Mouse (Mus musculus) yolk sac, embryonic 10.5 days (tissue): ENCODE measurements around the gene Acot8.
"Not testable (repeated sequence)": the region's sequence is repeated elsewhere in the genome, so short reads cannot be mapped to it uniquely, and the experiment has no call there.

Experiments
- DNase-seq: peaks from one replicate; pipeline ENCODE4 v3.0.0-alpha.2; 2017; ENCODE audit warnings: low spot score

Gene Acot8

GRCm38 (mm10) chr2:164813557-164813956, 8.9 kb upstream of the Acot8 start:
- no peak for DNase-seq

- peak; percentile 51 for DNase-seq
Measured at GRCm38 (mm10) chr2:164806614-164807013, 1.9 kb upstream of the Acot8 start.

DNA sequence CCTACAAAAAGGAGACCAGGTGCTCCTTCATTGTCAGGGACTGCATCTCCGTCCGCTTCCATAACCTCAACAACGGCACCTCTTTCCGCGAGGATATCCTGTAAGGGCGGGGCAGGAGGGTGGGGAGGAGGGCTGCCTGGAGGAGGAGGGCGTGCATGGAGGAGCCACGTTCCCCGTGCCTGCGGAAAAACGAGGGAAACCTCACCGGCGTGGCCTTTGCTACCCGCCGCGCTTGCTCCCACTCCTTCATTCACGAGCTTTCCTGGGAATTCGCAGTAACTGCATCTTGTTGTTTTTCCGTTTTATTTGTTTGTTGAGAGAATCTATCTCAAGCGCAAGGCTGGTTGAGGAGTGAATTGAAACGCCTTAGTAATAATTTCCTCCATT, 643 bp upstream of the Acot8 start:
- no peak for DNase-seq

GRCm38 (mm10) chr2:164803921-164804313, 765 bp downstream of the Acot8 start:
- no peak for DNase-seq

DNA sequence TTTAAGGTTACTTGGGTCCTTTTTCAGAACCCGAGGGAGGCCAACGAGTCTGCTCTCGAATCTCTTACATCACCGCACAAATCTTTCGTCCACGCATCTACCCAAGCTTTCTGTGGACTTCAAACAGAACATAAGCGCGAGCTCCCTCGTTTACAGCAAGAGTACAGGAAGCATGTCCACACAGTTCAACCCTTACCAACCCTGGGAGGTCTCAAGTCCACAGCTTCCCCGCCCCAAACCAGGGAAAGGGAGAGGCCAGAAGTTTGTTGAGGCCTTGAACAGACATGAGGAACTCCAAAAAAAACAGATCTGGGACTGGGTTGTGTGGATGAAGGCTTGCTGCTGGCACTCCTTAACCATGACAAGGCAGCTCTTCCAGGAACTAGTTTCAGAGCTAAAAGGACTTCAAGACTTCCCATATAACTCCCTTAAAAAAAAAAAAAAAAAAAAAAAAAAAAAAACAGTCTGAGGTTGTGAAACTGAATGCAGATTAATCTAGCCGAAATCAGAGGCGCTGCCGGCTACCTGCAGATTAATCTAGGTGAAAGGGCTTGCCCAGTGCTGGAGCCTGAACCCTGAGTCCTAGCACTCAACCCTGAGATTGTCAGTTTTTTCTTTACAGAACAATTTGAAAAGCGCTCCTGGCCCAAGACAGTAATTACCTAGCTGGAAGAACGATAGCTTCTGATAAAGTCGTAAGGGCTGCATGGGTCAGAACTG, 1.3 kb downstream of the Acot8 start:
- no peak for DNase-seq

DNA sequence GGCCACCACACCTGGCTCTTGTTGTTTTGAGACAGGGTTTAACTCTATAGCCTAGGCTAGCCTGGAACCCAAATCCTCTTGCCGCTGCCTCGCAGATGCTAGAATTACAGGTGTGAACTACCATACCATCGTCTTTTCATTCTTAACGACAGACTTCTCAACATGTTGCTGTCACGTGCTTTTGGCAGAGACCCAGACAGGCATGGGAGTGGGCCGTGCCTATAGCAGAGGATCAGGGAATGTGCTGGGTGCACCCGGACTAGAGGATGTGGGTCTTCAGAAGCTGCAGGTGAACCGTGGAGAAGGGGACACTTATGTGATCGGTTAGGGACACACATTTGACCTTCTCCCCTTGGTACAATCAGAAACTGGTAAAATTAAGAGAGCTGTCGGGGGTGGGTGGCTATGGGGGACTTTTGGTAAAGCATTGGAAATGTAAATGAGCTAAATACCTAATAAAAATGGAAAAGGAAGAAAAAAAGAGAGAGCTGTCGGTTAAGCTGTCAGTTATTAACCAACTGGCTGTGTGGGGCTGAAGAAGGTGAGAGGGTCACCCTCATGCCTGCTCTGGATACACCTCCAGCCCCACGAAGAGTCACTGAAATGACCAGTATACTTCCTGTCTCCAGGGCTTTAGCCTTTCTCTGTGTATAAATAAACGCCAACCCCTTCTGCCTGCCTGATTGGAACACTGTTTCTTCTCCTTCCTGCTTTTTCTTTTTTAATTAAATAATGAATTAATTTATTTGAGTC, 4.3 kb downstream of the Acot8 start:
- no peak for DNase-seq

GRCm38 (mm10) chr2:164798554-164798953, 6.1 kb downstream of the Acot8 start:
- DNase-seq, result not testable (repeated sequence)

- no peak for DNase-seq
Measured at GRCm38 (mm10) chr2:164795868-164796267, 8.8 kb downstream of the Acot8 start.

DNA sequence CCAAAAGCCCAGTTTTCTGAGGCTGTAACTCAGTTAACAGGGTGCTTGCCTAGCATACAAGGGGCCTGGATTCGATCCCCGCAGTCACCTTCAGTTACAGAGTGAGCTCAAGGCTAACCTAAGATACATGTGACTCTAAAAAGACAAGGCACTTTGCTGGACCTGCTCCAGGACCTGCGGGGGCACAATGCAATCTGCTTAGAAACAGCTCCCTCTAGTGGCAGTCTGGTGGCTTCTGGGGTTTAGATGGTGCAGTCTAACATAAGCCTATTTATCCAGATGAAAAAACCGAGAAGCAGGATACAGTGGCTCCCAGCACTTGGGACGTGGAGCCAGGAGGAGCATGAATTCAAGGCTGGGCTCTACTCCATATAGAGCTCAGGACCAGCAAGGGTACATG, 10.4 kb downstream of the Acot8 start:
- no peak for DNase-seq

DNA sequence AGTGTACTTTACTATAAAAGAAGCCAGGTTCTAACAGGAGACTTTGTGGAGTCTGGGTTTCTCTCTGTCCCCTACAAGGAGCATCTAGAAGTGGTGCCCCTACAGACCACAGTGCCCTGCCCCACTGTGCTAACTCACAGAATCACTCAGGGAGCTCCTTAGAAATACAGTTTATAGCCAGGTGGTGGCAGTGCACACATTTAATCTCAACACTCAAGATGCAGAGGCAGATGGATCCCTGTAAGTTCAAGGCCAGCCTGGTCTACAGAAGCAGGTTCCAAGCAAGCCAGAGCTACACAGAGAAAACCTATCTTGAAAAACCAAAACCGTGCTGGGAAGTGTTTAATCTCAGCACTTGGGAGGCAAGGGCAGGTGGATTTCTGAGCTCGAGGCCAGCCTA, 10.9 kb downstream of the Acot8 start:
- no peak for DNase-seq

GRCm38 (mm10) chr2:164793236-164793635, 11.4 kb downstream of the Acot8 start:
- DNase-seq, result no peak

GRCm38 (mm10) chr2:164792400-164793190, 12.1 kb downstream of the Acot8 start:
- DNase-seq, result no peak

GRCm38 (mm10) chr2:164791841-164792261, 12.8 kb downstream of the Acot8 start:
- no peak for DNase-seq

GRCm38 (mm10) chr2:164790451-164790850, 14.2 kb downstream of the Acot8 start:
- no peak for DNase-seq

GRCm38 (mm10) chr2:164788411-164788810, 16.3 kb downstream of the Acot8 start:
- DNase-seq, result no peak

DNA sequence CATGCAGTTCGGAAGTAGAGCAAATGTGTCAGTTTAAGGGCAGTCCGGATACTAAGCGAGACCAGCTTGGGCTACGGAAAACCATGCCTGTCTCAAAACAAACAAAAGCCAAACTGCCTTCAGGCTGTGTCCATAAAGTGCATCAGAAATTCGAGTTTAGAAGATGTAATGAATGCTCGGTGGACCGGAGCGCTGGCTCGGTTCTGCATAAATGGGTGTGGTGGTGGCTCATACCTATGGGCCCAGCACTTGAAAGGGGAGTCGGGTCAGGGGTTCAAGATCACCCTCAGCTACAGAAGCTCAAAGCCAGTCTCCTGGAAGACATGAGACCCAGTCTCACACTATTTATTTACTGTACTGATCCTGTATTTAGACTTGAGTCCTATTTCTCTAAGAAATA, 16.9 kb downstream of the Acot8 start:
- DNase-seq, result no peak

DNA sequence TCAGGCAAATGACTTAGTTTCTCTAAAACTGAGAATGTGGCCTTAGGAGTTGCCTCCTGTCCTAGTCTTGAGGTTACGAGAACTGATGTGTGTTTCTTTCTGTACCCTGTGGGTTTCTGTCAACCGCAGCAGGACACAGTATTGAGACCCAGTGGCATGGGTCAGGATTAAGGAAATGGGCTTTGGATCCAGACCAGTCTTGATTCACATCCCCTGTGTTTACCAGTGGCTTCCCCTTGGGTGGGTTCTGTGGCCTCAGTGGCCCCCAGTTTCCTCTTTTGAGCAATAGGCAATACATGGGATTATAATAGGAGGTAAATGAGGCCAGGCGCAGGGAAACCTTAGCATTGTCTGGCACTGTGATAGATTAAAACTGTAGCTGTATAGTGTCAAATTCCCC, 17.6 kb downstream of the Acot8 start:
- DNase-seq, result no peak

- peak; percentile 52 for DNase-seq
Measured at GRCm38 (mm10) chr2:164786388-164786885, 18.2 kb downstream of the Acot8 start.

DNA sequence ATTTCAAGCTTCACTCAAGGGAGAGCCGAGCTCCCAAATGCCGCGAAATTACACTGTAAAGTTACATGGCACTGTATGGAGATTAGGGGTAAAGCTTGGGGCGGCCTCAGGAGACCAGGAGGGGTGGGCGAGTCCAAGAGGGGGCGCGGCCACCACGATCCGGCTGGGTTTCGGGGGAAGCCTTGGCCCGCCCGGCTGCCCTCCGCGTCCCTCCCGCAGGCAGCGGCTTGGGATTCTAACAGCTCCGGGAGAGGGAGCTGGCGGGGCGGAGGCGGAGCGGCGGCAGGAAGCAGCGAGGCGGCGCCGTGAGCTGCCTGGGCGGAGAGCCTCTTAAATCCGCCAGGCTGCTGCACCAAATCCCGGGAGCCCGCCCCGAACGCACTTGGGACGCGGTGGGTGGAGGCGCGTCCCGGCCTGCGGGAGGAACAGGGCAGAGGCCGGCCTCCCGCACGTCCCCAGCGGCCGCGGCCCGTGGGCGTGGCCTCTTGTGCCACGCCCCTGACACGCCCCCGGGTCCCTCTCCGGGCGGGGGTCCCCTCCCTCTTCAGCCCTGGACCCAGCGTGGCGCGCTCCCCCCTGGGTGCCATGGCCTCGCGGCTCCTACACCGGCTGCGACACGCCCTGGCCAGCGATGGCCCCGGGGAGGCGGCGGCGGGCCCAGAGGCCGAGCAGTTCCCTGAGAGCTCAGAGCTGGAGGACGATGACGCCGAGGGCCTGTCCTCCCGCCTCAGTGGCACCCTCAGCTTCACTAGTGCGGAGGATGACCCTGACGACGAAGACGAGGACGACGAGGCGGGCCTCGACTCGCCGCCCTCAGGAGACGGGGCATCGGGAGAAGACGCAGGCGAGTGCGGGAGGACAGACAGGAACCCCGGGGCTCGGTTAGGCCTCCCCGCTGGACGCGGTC, 18.9 kb downstream of the Acot8 start, which contains the start of gene Snx21:
Gene Snx21, plus strand, starts transcription at position 343 of the 907 bp plus-strand sequence.
- peak; percentile 94 for DNase-seq

DNA sequence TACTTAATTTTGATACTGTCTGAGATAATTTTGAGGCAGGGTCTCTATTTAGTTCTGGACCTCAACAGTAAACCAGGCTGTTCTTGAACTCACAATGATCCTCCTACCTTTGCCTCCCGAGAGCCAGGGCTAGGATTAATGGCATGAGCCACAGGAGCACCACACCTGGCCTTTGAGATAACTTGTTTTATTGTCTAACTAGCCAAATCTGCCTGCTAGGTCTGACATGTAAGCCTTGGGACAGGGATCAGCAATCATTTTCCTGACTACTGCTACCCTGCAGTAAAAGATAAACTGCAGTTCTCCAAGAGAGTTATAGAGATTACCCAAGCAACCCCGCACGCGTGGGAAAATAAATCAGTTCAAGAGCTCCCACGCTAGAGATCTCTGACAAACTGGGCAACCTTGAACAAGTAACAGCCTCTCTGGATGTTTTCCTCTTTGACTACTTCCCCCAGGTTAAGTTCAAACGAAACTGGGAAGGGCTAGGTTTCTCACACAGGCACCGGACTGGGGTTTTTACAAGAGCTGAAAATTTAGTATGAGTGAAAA, 19.7 kb downstream of the Acot8 start:
- DNase-seq, result no peak

GRCm38 (mm10) chr2:164783926-164784581, 20.6 kb downstream of the Acot8 start:
- no peak for DNase-seq
